Mouse (Mus musculus) cerebellum, adult 18-20 months (tissue): ENCODE data around the gene Tmem262.
"Not testable (repeated sequence)": the region's sequence is repeated elsewhere in the genome, so short reads cannot be mapped to it uniquely, and the experiment has no call there.

Experiments
- DNase-seq, 2 experiments: peaks; one replicate each; pipeline ENCODE4 v3.0.0; 2021

Tmem262 gene

GRCm38 (mm10) chr19:6079983-6080480 is at the start of gene Tmem262:
TSS of gene Tmem262 (plus strand) at chr19:6080033.
- DNase-seq = no peak

GRCm38 (mm10) chr19:6030520-6031280 is 49.1 kb upstream of the Tmem262 start:
- no peak for DNase-seq

GRCm38 (mm10) chr19:6035966-6036585 is 43.8 kb upstream of the Tmem262 start:
- no peak for DNase-seq

- no peak for DNase-seq
These were observed 42.1 kb upstream of the Tmem262 start for GRCm38 (mm10) chr19:6037695-6038094.

- no peak for DNase-seq
These were observed 41.5 kb upstream of the Tmem262 start for GRCm38 (mm10) chr19:6038326-6038725.

GRCm38 (mm10) chr19:6040002-6040401 is 39.8 kb upstream of the Tmem262 start:
- DNase-seq = no peak

- DNase-seq = peak in 1 of 2 experiments; percentile 23
These were observed 37.5 kb upstream of the Tmem262 start for GRCm38 (mm10) chr19:6042293-6042692.

- DNase-seq = not testable (repeated sequence)
These were observed 35.7 kb upstream of the Tmem262 start for GRCm38 (mm10) chr19:6044102-6044501.

- peak in 1 of 2 experiments; percentile 13 for DNase-seq
These were observed 34.2 kb upstream of the Tmem262 start for GRCm38 (mm10) chr19:6045366-6046293.

GRCm38 (mm10) chr19:6046294-6047153 is 33.3 kb upstream of the Tmem262 start, which contains the start of gene Syvn1:
TSS of gene Syvn1 (plus strand) at chr19:6046576.
- DNase-seq = peak; percentile 93

GRCm38 (mm10) chr19:6047154-6047898 is 32.5 kb upstream of the Tmem262 start:
- DNase-seq = peak in 1 of 2 experiments; percentile 31

GRCm38 (mm10) chr19:6047899-6048166 is 32.0 kb upstream of the Tmem262 start:
- DNase-seq = peak in 1 of 2 experiments; percentile 21

- DNase-seq = no peak
These were observed 31.0 kb upstream of the Tmem262 start for GRCm38 (mm10) chr19:6048681-6049410.

GRCm38 (mm10) chr19:6052516-6052915 is 27.3 kb upstream of the Tmem262 start:
- peak in 1 of 2 experiments; percentile 3 for DNase-seq

GRCm38 (mm10) chr19:6054296-6054695 is 25.5 kb upstream of the Tmem262 start:
- DNase-seq = no peak

GRCm38 (mm10) chr19:6056696-6057095 is 23.1 kb upstream of the Tmem262 start:
- DNase-seq = peak; percentile 21 to 25

- DNase-seq = peak; percentile 97 to 99
These were observed 22.3 kb upstream of the Tmem262 start, which contains the start of the genes Mrpl49 and Fau for GRCm38 (mm10) chr19:6057313-6058096. TSS of gene Mrpl49 (minus strand) at chr19:6057785. TSS of gene Fau (plus strand) at chr19:6057844.

- DNase-seq = no peak
These were observed 21.3 kb upstream of the Tmem262 start for GRCm38 (mm10) chr19:6058513-6058912.

GRCm38 (mm10) chr19:6058966-6059365 is 20.9 kb upstream of the Tmem262 start:
- peak in 1 of 2 experiments; percentile 7 for DNase-seq
